Mouse (Mus musculus) frontal cortex, postnatal 36 days (tissue): ENCODE data around the gene Cox17.

ENCODE experiments used
- DNase-seq, 2 experiments: peaks; one replicate each; pipeline ENCODE4 v3.0.0; 2022; ENCODE audit warnings: low spot score in 2 of 2

Gene Cox17

GRCm38 (mm10) chr16:38392126-38392894 is 45.5 kb downstream of the Cox17 start:
- no peak for DNase-seq

- no peak for DNase-seq
These were observed 47.4 kb downstream of the Cox17 start for GRCm38 (mm10) chr16:38394191-38394618.

GRCm38 (mm10) chr16:38395060-38395730 is 48.4 kb downstream of the Cox17 start:
- DNase-seq: no peak

- no peak for DNase-seq
These were observed 49.4 kb downstream of the Cox17 start for GRCm38 (mm10) chr16:38396155-38396554.

GRCm38 (mm10) chr16:38398266-38398665 is 51.5 kb downstream of the Cox17 start:
- no peak for DNase-seq

GRCm38 (mm10) chr16:38399076-38399475 is 52.3 kb downstream of the Cox17 start:
- no peak for DNase-seq

GRCm38 (mm10) chr16:38399531-38400231 is 52.9 kb downstream of the Cox17 start:
- DNase-seq: peak in 1 of 2 experiments; percentile 16

GRCm38 (mm10) chr16:38400311-38400960 is 53.6 kb downstream of the Cox17 start:
- no peak for DNase-seq

GRCm38 (mm10) chr16:38401468-38401867 is 54.7 kb downstream of the Cox17 start:
- DNase-seq: no peak
